Mouse (Mus musculus) stomach, embryonic 14.5 days (tissue): ENCODE measurements around the gene Myl7. TPM values are rescaled to one million over a fixed set of nuclear protein-coding genes. Genes with fewer than 3 reads are reported as not detected.

Experiments used
- ATAC-seq: fragments of 200-750 bp; cut with Nextera tagmentation; 2 replicates; pipeline ENCODE4 v1.8.0; 2017; ENCODE audit warnings: low read depth, moderate TSS enrichment; ENCODE audit not compliant: insufficient number of reproducible peaks, insufficient read depth, low FRiP score
- H3K27ac ChIP-seq: fragments of 300-500 bp; sonication (generic); 2 replicates; pipeline ENCODE4 v1.5.1; 2014; ENCODE audit warnings: mild to moderate bottlenecking, low read length, moderate library complexity, mixed read lengths
- H3K27me3 ChIP-seq: fragments of 300-500 bp; sonication (generic); 2 replicates; pipeline ENCODE4 v1.6.1; 2014; ENCODE audit warnings: low read length, control low read depth, mixed read lengths; ENCODE audit not compliant: control insufficient read depth, insufficient read depth
- H3K36me3 ChIP-seq: fragments of 300-500 bp; sonication (generic); 2 replicates; pipeline ENCODE4 v1.6.1; 2014; ENCODE audit warnings: mild to moderate bottlenecking, control low read depth, low read length, moderate library complexity, mixed read lengths; ENCODE audit not compliant: control insufficient read depth, insufficient read depth
- H3K4me1 ChIP-seq: fragments of 300-500 bp; sonication (generic); 2 replicates; pipeline ENCODE4 v1.6.1; 2014; ENCODE audit warnings: low read length, control low read depth, mixed read lengths; ENCODE audit not compliant: control insufficient read depth, insufficient read depth
- H3K4me2 ChIP-seq: fragments of 300-500 bp; sonication (generic); replicated peaks from 2 replicates; pipeline ENCODE4 v1.6.1; 2014; ENCODE audit warnings: low read depth, low read length, control low read depth
- H3K4me3 ChIP-seq: fragments of 300-500 bp; sonication (generic); 2 replicates; pipeline ENCODE4 v1.5.1; 2014; ENCODE audit warnings: low read depth, low read length, control low read depth
- H3K9ac ChIP-seq: fragments of 300-500 bp; sonication (generic); replicated peaks from 2 replicates; pipeline ENCODE4 v1.6.1; 2014; ENCODE audit warnings: low read depth, mild to moderate bottlenecking, control low read depth, low read length, moderate library complexity, mixed read lengths
- H3K9me3 ChIP-seq: fragments of 300-500 bp; sonication (generic); 2 replicates; pipeline ENCODE4 v1.6.1; 2016; ENCODE audit warnings: low read depth, low read length, control low read depth; ENCODE audit not compliant: control insufficient read depth
- WGBS: fragments of 180-500 bp; shearing (Covaris S2); extraction: QIAGEN DNeasy Blood & Tissue Kit; methylation state at CpG from one replicate; pipeline ENCODE4 v1.1.7; 2014; 5-methylcytosine and 5-hydroxymethylcytosine counted together
- polyA plus RNA-seq: library from polyadenylated mRNA; unstranded; fragments of >200 nt; fragmentation: Nextera tagmentation; extraction: Ambion mirVana; gene quantifications from 2 replicates; pipeline ENCODE4 v1.2.1, GENCODE M21; 2014

Gene Myl7
- polyA plus RNA-seq, 1 experiment from 2014 or later, result 4.9 TPM

GRCm38 (mm10) chr11:5920323-5920960, 21.9 kb upstream of the Myl7 start:
- Histone ChIP-seq H3K9ac (no peak overlapping the region), H3K4me3 (no peak overlapping the region), H3K9me3 (no peaks in the 10 kb centered on the region), H3K27me3 (no peaks in the 10 kb centered on the region), H3K36me3 (no peaks in the 10 kb centered on the region), H3K4me2 (no peak overlapping the region), H3K4me1 (no peaks in the 10 kb centered on the region), H3K27ac (no peak overlapping the region)
- no peak for ATAC-seq
- WGBS, result 34% methylated on average over 17 of the region's 17 CpGs

GRCm38 (mm10) chr11:5919606-5920005, 21.0 kb upstream of the Myl7 start:
- no peak overlapping the region for H3K27ac ChIP-seq
- H3K27me3 ChIP-seq, result no peaks in the 10 kb centered on the region
- ATAC-seq, result no peak
- H3K36me3 ChIP-seq, result no peaks in the 10 kb centered on the region
- H3K9ac ChIP-seq, result no peak overlapping the region
- H3K4me3 ChIP-seq, result no peak overlapping the region
- H3K4me1 ChIP-seq, result no peaks in the 10 kb centered on the region
- WGBS, result 89% methylated on average over 4 of the region's 4 CpGs
- H3K4me2 ChIP-seq, result no peak overlapping the region
- H3K9me3 ChIP-seq, result no peaks in the 10 kb centered on the region

- Histone ChIP-seq H3K9ac (no peak overlapping the region), H3K4me2 (no peak overlapping the region)
- WGBS, result 60% methylated on average over 2 of the region's 2 CpGs
These were observed 19.5 kb upstream of the Myl7 start for GRCm38 (mm10) chr11:5918111-5918510.

GRCm38 (mm10) chr11:5916178-5916548, 17.6 kb upstream of the Myl7 start:
- no peaks in the 10 kb centered on the region for H3K36me3 ChIP-seq
- H3K9me3 ChIP-seq, result no peaks in the 10 kb centered on the region
- ATAC-seq, result no peak
- no peaks in the 10 kb centered on the region for H3K27me3 ChIP-seq
- H3K4me2 ChIP-seq, result no peak overlapping the region
- H3K9ac ChIP-seq, result no peak overlapping the region
- 63% methylated on average over 8 of the region's 8 CpGs for WGBS
- H3K27ac ChIP-seq, result no peak overlapping the region
- H3K4me3 ChIP-seq, result no peak overlapping the region
- no peaks in the 10 kb centered on the region for H3K4me1 ChIP-seq

More at GRCm38 (mm10) chr11:5918111-5918510, 19.5 kb upstream of the Myl7 start:
- H3K27ac ChIP-seq, result no peak overlapping the region
- no peaks in the 10 kb centered on the region for H3K27me3 ChIP-seq
- no peak overlapping the region for H3K4me3 ChIP-seq
- ATAC-seq, result no peak
- no peaks in the 10 kb centered on the region for H3K9me3 ChIP-seq
- no peaks in the 10 kb centered on the region for H3K36me3 ChIP-seq
- no peaks in the 10 kb centered on the region for H3K4me1 ChIP-seq

- H3K9me3 ChIP-seq, result no peaks in the 10 kb centered on the region
- 80% methylated on average over 5 of the region's 5 CpGs for WGBS
- H3K4me1 ChIP-seq, result no peaks in the 10 kb centered on the region
- no peaks in the 10 kb centered on the region for H3K36me3 ChIP-seq
- H3K27ac ChIP-seq, result no peak overlapping the region
- H3K4me2 ChIP-seq, result no peak overlapping the region
- H3K9ac ChIP-seq, result no peak overlapping the region
- ATAC-seq, result no peak
- no peak overlapping the region for H3K4me3 ChIP-seq
- H3K27me3 ChIP-seq, result no peaks in the 10 kb centered on the region
These were observed 17.0 kb upstream of the Myl7 start for GRCm38 (mm10) chr11:5915429-5916177.

- no peak overlapping the region for H3K9ac ChIP-seq
- H3K4me3 ChIP-seq, result no peak overlapping the region
- H3K4me2 ChIP-seq, result no peak overlapping the region
- H3K27me3 ChIP-seq, result no peaks in the 10 kb centered on the region
- no peak for ATAC-seq
- 52% methylated on average over 5 of the region's 5 CpGs for WGBS
- no peaks in the 10 kb centered on the region for H3K9me3 ChIP-seq
- H3K36me3 ChIP-seq, result no peaks in the 10 kb centered on the region
- no peak overlapping the region for H3K27ac ChIP-seq
- no peaks in the 10 kb centered on the region for H3K4me1 ChIP-seq
These were observed 16.4 kb upstream of the Myl7 start for GRCm38 (mm10) chr11:5914940-5915339.

- Histone ChIP-seq H3K9me3 (no peaks in the 10 kb centered on the region), H3K9ac (no peak overlapping the region), H3K27me3 (no peaks in the 10 kb centered on the region), H3K4me3 (no peak overlapping the region), H3K27ac (no peak overlapping the region), H3K4me1 (no peaks in the 10 kb centered on the region), H3K4me2 (no peak overlapping the region), H3K36me3 (no peaks in the 10 kb centered on the region)
- no peak for ATAC-seq
- 68% methylated on average over 4 of the region's 4 CpGs for WGBS
These were observed 15.4 kb upstream of the Myl7 start for GRCm38 (mm10) chr11:5913936-5914335.

GRCm38 (mm10) chr11:5913256-5913655, 14.7 kb upstream of the Myl7 start:
- 71% methylated on average over 8 of the region's 8 CpGs for WGBS
- no peaks in the 10 kb centered on the region for H3K36me3 ChIP-seq
- H3K27ac ChIP-seq, result no peak overlapping the region
- H3K4me1 ChIP-seq, result no peaks in the 10 kb centered on the region
- no peaks in the 10 kb centered on the region for H3K9me3 ChIP-seq
- H3K4me3 ChIP-seq, result no peak overlapping the region
- no peak overlapping the region for H3K4me2 ChIP-seq
- ATAC-seq, result no peak
- no peaks in the 10 kb centered on the region for H3K27me3 ChIP-seq
- no peak overlapping the region for H3K9ac ChIP-seq
